Mouse (Mus musculus) heart, embryonic 11.5 days (tissue): Measurements from ENCODE around the gene Ptprc. TPM values are rescaled to one million over a fixed set of nuclear protein-coding genes. Genes with fewer than 3 reads are reported as not detected.

ENCODE experiments used
- ATAC-seq: fragments of 200-750 bp; cut with Nextera tagmentation; replicated peaks from 2 replicates; pipeline ENCODE4 v1.8.0; 2017; ENCODE audit warnings: moderate library complexity; ENCODE audit not compliant: insufficient number of reproducible peaks, low FRiP score, low TSS enrichment
- H3K27ac ChIP-seq: fragments of 300-500 bp; sonication (generic); 2 replicates; pipeline ENCODE4 v1.5.1; 2014; ENCODE audit warnings: mild to moderate bottlenecking, low read depth, low read length
- H3K27me3 ChIP-seq: fragments of 300-500 bp; sonication (generic); 2 replicates; pipeline ENCODE4 v1.6.1; 2014; ENCODE audit warnings: mild to moderate bottlenecking, low read length, mixed read lengths; ENCODE audit not compliant: control insufficient read depth, insufficient read depth
- H3K36me3 ChIP-seq: fragments of 300-500 bp; sonication (generic); 2 replicates; pipeline ENCODE4 v1.6.1; 2014; ENCODE audit warnings: mild to moderate bottlenecking, low read length, moderate library complexity, mixed read lengths; ENCODE audit not compliant: control insufficient read depth, insufficient read depth
- H3K4me1 ChIP-seq: fragments of 300-500 bp; sonication (generic); 2 replicates; pipeline ENCODE4 v1.6.1; 2014; ENCODE audit warnings: low read length; ENCODE audit not compliant: control insufficient read depth, insufficient read depth
- H3K4me2 ChIP-seq: fragments of 300-500 bp; sonication (generic); 2 replicates; pipeline ENCODE4 v1.6.1; 2014; ENCODE audit warnings: mild to moderate bottlenecking, moderate library complexity
- H3K4me3 ChIP-seq: fragments of 300-500 bp; sonication (generic); 2 replicates; pipeline ENCODE4 v1.5.1; 2014; ENCODE audit warnings: low read depth, low read length
- H3K9ac ChIP-seq: fragments of 300-500 bp; sonication (generic); 2 replicates; pipeline ENCODE4 v1.6.1; 2014; ENCODE audit warnings: mild to moderate bottlenecking, low read depth, low read length, moderate library complexity
- H3K9me3 ChIP-seq: fragments of 300-500 bp; sonication (generic); replicated peaks from 2 replicates; pipeline ENCODE4 v1.6.1; 2016; ENCODE audit warnings: low read length; ENCODE audit not compliant: control insufficient read depth
- WGBS: fragments of 180-500 bp; shearing (Covaris S2); extraction: QIAGEN DNeasy Blood & Tissue Kit; methylation state at CpG from one replicate; pipeline ENCODE4 v1.1.7; 2014; ENCODE audit not compliant: insufficient replicate concordance; 5-methylcytosine and 5-hydroxymethylcytosine counted together
- polyA plus RNA-seq: library from polyadenylated mRNA; unstranded; fragments of >200 nt; fragmentation: Nextera tagmentation; extraction: Ambion mirVana; gene quantifications from 2 replicates; pipeline ENCODE4 v1.2.1, GENCODE M21; 2014

Gene Ptprc
- polyA plus RNA-seq, 1 experiment from 2014 or later = 1.1 TPM

DNA sequence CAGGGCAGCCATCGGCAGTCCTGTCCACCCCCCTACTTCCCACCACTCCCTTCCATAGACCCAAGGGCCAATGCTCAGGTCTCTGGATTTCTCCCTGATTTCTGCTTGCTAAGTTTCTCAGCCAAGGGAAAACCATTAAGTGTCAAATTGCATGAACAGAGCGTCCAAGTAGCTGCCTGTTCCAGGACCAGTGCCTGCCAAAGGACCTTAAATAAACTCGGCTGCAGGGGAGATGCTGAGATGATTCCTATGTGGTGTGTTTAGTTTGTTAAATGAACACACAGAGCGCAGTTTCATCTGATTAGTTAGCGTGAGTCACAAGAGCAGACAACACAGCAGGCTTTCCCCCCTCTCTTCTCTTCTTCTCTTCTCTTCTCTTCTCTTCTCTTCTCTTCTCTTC, 135.0 kb downstream of the Ptprc start:
- Histone ChIP-seq H3K27ac (no peak overlapping the region), H3K9me3 (no peaks in the 10 kb centered on the region), H3K4me2 (no peak overlapping the region), H3K4me1 (no peaks in the 10 kb centered on the region), H3K9ac (no peak overlapping the region), H3K36me3 (no peaks in the 10 kb centered on the region), H3K27me3 (no peaks in the 10 kb centered on the region), H3K4me3 (no peak overlapping the region)
- WGBS = 46% methylated on average over 5 of the region's 5 CpGs
- no peak for ATAC-seq

DNA sequence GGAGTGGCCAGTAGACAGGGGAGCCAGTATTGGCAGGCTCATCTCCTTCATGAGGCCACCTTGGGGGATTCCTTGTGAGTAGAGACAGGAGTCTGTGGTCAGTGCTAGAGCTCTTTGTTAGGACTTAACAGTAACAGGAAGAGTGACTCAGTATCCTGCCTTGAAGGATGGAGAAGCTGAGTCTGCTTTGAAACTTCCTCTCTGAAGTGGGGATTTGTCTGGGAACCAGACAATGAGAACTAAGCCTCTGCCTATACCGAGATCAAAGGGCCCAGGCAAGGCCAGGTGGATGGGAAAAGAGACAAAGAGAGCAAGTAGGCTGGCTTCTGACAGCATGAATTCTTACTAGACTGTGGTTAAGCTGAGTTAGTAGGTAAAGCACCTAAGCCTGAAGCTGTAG, 136.3 kb downstream of the Ptprc start:
- Histone ChIP-seq H3K4me3 (no peak overlapping the region), H3K9ac (no peak overlapping the region), H3K36me3 (no peaks in the 10 kb centered on the region), H3K4me1 (no peaks in the 10 kb centered on the region), H3K9me3 (no peaks in the 10 kb centered on the region), H3K27me3 (no peaks in the 10 kb centered on the region), H3K27ac (no peak overlapping the region), H3K4me2 (no peak overlapping the region)
- 60% methylated on average over 1 of the region's 1 CpGs for WGBS
- no peak for ATAC-seq

DNA sequence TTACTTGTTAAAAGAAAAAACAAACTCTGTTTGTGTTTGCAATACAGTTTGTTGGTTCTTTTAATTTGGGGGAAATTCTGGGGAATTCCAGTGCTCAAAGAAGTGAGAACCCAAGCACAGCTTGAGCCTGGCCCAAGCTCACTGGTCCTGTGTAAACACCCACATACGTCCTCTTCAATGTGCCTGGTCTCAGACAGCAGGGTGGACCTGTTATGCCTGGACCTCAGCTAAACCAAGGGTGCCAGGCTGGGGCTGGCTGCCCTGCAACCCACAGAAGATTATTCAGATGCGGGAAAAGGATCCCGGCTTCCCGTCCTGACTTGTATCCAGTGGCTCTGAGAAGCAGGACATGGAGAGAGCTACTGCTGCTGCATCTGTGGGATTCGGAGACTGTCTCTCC, 138.0 kb downstream of the Ptprc start:
- Histone ChIP-seq H3K4me2 (no peak overlapping the region), H3K9me3 (no peaks in the 10 kb centered on the region), H3K9ac (no peak overlapping the region), H3K4me1 (no peaks in the 10 kb centered on the region), H3K4me3 (no peak overlapping the region), H3K36me3 (no peaks in the 10 kb centered on the region), H3K27me3 (no peaks in the 10 kb centered on the region), H3K27ac (no peak overlapping the region)
- WGBS = 51% methylated on average over 5 of the region's 5 CpGs
- no peak for ATAC-seq

GRCm38 (mm10) chr1:138029649-138030048, 145.9 kb downstream of the Ptprc start:
- Histone ChIP-seq H3K27me3 (no peaks in the 10 kb centered on the region), H3K27ac (no peak overlapping the region), H3K4me2 (no peak overlapping the region), H3K4me1 (no peaks in the 10 kb centered on the region), H3K9ac (no peak overlapping the region), H3K4me3 (no peak overlapping the region), H3K36me3 (no peaks in the 10 kb centered on the region), H3K9me3 (no peaks in the 10 kb centered on the region)
- 64% methylated on average over 4 of the region's 4 CpGs for WGBS
- no peak for ATAC-seq

- no peak overlapping the region for H3K9ac ChIP-seq
- H3K27me3 ChIP-seq = no peaks in the 10 kb centered on the region
- H3K4me3 ChIP-seq = no peak overlapping the region
- H3K36me3 ChIP-seq = no peaks in the 10 kb centered on the region
- H3K9me3 ChIP-seq = no peaks in the 10 kb centered on the region
- no peak overlapping the region for H3K27ac ChIP-seq
- no peak for ATAC-seq
- H3K4me1 ChIP-seq = no peaks in the 10 kb centered on the region
- no peak overlapping the region for H3K4me2 ChIP-seq
- WGBS = 91% methylated on average over 1 of the region's 1 CpGs
These were observed 150.2 kb downstream of the Ptprc start for GRCm38 (mm10) chr1:138025298-138025697.

- H3K9ac ChIP-seq = no peak overlapping the region
- 64% methylated on average over 4 of the region's 4 CpGs for WGBS
- no peaks in the 10 kb centered on the region for H3K27me3 ChIP-seq
- no peak overlapping the region for H3K27ac ChIP-seq
- H3K36me3 ChIP-seq = no peaks in the 10 kb centered on the region
- H3K4me2 ChIP-seq = no peak overlapping the region
- ATAC-seq = no peak
- no peaks in the 10 kb centered on the region for H3K4me1 ChIP-seq
- no peaks in the 10 kb centered on the region for H3K9me3 ChIP-seq
- no peak overlapping the region for H3K4me3 ChIP-seq
These were observed 151.9 kb downstream of the Ptprc start for GRCm38 (mm10) chr1:138023601-138024000.

DNA sequence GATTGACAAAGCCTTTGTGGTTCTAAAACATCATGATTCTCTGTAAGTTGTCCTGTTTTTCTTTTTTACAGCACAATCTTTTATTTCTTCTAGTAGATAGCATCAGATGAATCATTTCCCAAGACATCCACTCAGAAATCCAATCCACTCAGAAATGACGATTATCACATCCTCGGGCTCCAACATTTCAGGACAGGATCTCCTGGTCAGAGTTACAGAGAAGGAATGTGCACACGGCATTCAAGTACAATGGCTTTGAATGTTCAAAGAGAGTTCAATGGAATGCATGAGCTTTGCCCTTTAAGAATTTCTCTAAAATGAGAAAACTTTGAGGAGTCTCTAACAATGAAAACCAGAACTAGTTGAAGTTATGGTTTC, 152.6 kb downstream of the Ptprc start:
- Histone ChIP-seq H3K4me3 (no peak overlapping the region), H3K4me1 (no peaks in the 10 kb centered on the region), H3K4me2 (no peak overlapping the region), H3K27ac (no peak overlapping the region), H3K36me3 (no peaks in the 10 kb centered on the region), H3K27me3 (no peaks in the 10 kb centered on the region), H3K9me3 (no peaks in the 10 kb centered on the region), H3K9ac (no peak overlapping the region)
- ATAC-seq = no peak
- WGBS = 51% methylated on average over 3 of the region's 3 CpGs

DNA sequence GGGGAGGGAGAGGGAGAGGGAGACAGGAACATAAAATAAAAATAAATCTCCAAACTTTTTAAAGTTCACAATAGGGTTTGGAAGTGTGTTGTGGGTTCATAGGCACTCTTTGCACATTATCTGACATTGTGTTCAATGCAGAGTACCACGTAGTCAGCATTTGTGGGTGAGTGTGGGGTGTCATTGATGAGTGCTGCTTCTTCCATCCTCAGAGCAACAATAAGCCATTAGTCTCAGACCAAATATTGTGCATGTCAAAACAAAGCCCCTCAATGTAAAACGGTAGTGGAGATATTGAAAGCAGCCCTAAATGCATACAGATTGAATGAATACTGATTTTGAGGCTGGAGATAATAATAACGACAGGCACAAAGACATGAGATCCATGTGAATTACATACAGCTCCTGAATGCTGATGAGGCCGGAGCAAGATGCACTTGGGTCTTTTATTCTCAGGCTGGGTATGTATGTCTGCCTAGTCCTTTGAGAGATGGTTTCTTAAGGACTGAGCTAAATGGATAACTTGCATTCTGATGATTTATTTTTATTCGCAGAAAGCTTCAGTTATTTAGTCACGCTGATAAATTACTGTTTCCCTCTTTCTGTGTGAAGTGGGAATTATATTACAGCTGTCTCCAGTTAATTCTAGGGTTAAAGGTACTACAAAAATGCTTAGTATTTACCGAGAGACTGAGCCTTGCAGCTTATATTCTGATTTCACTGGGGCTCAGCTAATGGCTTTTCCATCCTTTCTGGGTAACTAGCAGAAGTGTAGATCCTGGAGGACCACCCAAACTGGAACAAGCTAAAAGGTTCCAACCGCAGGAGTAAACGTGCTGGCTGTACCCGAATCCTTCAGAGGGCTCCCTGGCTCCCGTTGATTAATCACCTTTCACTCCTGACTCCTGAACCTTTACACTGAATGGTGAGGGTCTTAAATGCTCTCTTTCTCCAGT, 153.3 kb downstream of the Ptprc start:
- no peak for ATAC-seq
- H3K9me3 ChIP-seq = no peaks in the 10 kb centered on the region
- no peaks in the 10 kb centered on the region for H3K36me3 ChIP-seq
- no peaks in the 10 kb centered on the region for H3K27me3 ChIP-seq
- H3K9ac ChIP-seq = no peak overlapping the region
- H3K4me1 ChIP-seq = no peaks in the 10 kb centered on the region
- 66% methylated on average over 11 of the region's 11 CpGs for WGBS
- no peak overlapping the region for H3K4me3 ChIP-seq
- H3K4me2 ChIP-seq = no peak overlapping the region
- no peak overlapping the region for H3K27ac ChIP-seq
